Mouse (Mus musculus) G1E (cell line): ENCODE results near the gene Slc35b2.

Experiments
- CTCF ChIP-seq: IDR thresholded peaks from 2 replicates; pipeline ENCODE4 v1.5.1; 2012; ENCODE audit warnings: low read depth, low read length, inconsistent platforms, mixed read lengths
- GATA1 ChIP-seq: IDR thresholded peaks from 2 replicates; pipeline ENCODE4 v1.6.1; 2012; ENCODE audit warnings: borderline replicate concordance, low read length, inconsistent platforms, mixed read lengths
- GATA2 ChIP-seq: IDR thresholded peaks from 2 replicates; pipeline ENCODE4 v1.6.1; 2012; ENCODE audit warnings: low read depth, low read length, inconsistent platforms, borderline replicate concordance
- POLR2AphosphoS5 ChIP-seq: IDR thresholded peaks from 2 replicates; pipeline ENCODE4 v1.6.1; 2012; ENCODE audit warnings: low read depth, low read length, inconsistent platforms; ENCODE audit not compliant: insufficient replicate concordance
- TAL1 ChIP-seq: conservative IDR thresholded peaks from 2 replicates; pipeline ENCODE4 v1.6.1; 2012; ENCODE audit warnings: low read depth, low read length, inconsistent platforms, mixed read lengths

- TF ChIP-seq POLR2AphosphoS5, result no peak
- no peak for TF ChIP-seq GATA1
- TF ChIP-seq CTCF, result no peak
- no peak for TF ChIP-seq TAL1
- TF ChIP-seq GATA2, result no peak
Measured at GRCm38 (mm10) chr17:45549617-45550181, 14.0 kb upstream of the Slc35b2 start, which contains the start of gene Tmem151b.
